Mouse (Mus musculus) hindbrain, embryonic 11.5 days (tissue): Measurements from ENCODE around the gene Vsig1. TPM values are rescaled to one million over a fixed set of nuclear protein-coding genes. Genes with fewer than 3 reads are reported as not detected.

Source experiments
- ATAC-seq: fragments of 200-750 bp; cut with Nextera tagmentation; 2 replicates; pipeline ENCODE4 v1.8.0; 2017; ENCODE audit warnings: mild to moderate bottlenecking, moderate TSS enrichment, moderate library complexity; ENCODE audit not compliant: low FRiP score
- DNase-seq: peaks from one replicate; pipeline ENCODE4 v3.0.0-alpha.2; 2015; ENCODE audit warnings: low spot score
- H3K27ac ChIP-seq: fragments of 300-500 bp; sonication (generic); 2 replicates; pipeline ENCODE4 v1.5.1; 2014; ENCODE audit warnings: mild to moderate bottlenecking, low read depth, low read length
- H3K27me3 ChIP-seq: fragments of 300-500 bp; sonication (generic); 2 replicates; pipeline ENCODE4 v1.6.1; 2014; ENCODE audit warnings: mild to moderate bottlenecking, low read length, moderate library complexity, mixed read lengths; ENCODE audit not compliant: control insufficient read depth, insufficient read depth
- H3K36me3 ChIP-seq: fragments of 300-500 bp; sonication (generic); 2 replicates; pipeline ENCODE4 v1.6.1; 2014; ENCODE audit warnings: mild to moderate bottlenecking, low read length, moderate library complexity, mixed read lengths; ENCODE audit not compliant: control insufficient read depth, insufficient read depth
- H3K4me1 ChIP-seq: fragments of 300-500 bp; sonication (generic); replicated peaks from 2 replicates; pipeline ENCODE4 v1.6.1; 2014; ENCODE audit warnings: low read length, mixed read lengths; ENCODE audit not compliant: control insufficient read depth, insufficient read depth
- H3K4me2 ChIP-seq: fragments of 300-500 bp; sonication (generic); replicated peaks from 2 replicates; pipeline ENCODE4 v1.6.1; 2014; ENCODE audit warnings: mild to moderate bottlenecking, low read depth, low read length
- H3K4me3 ChIP-seq: fragments of 300-500 bp; sonication (generic); 2 replicates; pipeline ENCODE4 v1.5.1; 2014; ENCODE audit warnings: low read depth, low read length
- H3K9ac ChIP-seq: fragments of 300-500 bp; sonication (generic); 2 replicates; pipeline ENCODE4 v1.6.1; 2014; ENCODE audit warnings: low read depth, low read length
- H3K9me3 ChIP-seq: fragments of 300-500 bp; sonication (generic); 2 replicates; pipeline ENCODE4 v1.6.1; 2016; ENCODE audit warnings: low read length; ENCODE audit not compliant: control insufficient read depth
- WGBS: fragments of 180-500 bp; shearing (Covaris S2); extraction: QIAGEN DNeasy Blood & Tissue Kit; methylation state at CpG from one replicate; pipeline ENCODE4 v1.1.7; 2014; 5-methylcytosine and 5-hydroxymethylcytosine counted together
- polyA plus RNA-seq: library from polyadenylated mRNA; unstranded; fragments of >200 nt; fragmentation: Nextera tagmentation; extraction: Ambion mirVana; gene quantifications from 2 replicates; pipeline ENCODE4 v1.2.1, GENCODE M21; 2014

Vsig1 gene
- polyA plus RNA-seq, 1 experiment from 2014 or later, result not detected

DNA sequence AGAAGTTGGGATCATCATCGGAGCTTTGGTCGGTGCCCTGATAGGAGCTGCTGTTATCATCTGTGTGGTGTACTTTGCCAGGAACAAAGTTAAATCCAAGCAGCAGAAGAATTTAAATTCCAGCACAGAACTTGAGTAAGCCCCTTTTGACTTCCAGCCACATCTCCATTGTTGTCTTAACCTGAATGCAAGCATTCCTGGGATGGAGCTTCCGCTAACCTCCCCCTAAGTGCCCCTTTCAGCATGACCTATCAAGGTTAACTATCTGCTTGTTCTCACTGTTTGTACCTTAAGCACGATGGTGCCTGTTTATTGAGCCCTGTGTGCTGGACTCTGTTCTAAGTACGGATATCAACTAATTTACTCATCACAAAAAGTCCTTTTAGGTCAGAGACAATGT is 28.9 kb downstream of the Vsig1 start:
- Histone ChIP-seq H3K27ac (no peak overlapping the region), H3K9me3 (no peaks in the 10 kb centered on the region), H3K4me1 (no peaks in the 10 kb centered on the region), H3K4me2 (no peak overlapping the region), H3K4me3 (no peak overlapping the region), H3K36me3 (no peaks in the 10 kb centered on the region), H3K27me3 (peaks cover 5% of the 10 kb centered on the region; the same call in 1 of the 2 replicates), H3K9ac (no peak overlapping the region)
- 74% methylated on average over 5 of the region's 5 CpGs for WGBS
- ATAC-seq, result no peak
- no peak for DNase-seq

DNA sequence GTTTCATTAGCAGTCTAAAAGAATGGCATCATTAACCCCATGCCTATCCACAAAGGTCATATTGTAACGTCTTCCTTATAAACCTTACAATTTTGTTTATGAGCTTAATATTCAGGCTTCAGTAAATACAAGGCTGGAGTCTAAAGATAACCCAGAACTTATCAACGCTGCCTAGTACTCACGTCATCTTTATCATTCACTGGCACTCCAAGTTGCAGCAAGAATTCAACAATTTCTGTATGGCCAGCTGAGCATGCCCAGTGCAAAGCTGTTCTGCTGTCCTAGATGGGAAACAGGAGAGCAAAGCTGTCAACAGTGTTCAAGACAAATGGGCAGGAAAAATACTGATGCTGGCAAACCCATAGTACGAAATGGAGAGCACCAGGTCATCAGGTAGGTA is 46.2 kb downstream of the Vsig1 start:
- Histone ChIP-seq H3K4me2 (no peak overlapping the region), H3K4me3 (no peak overlapping the region), H3K9me3 (no peaks in the 10 kb centered on the region), H3K27ac (no peak overlapping the region), H3K9ac (no peak overlapping the region), H3K27me3 (0 out of 2 replicates have a peak, but pooled peaks cover 5% of the 10 kb centered on the region), H3K36me3 (no peaks in the 10 kb centered on the region), H3K4me1 (no peaks in the 10 kb centered on the region)
- no peak for ATAC-seq
- 92% methylated on average over 4 of the region's 4 CpGs for WGBS
- DNase-seq, result no peak

DNA sequence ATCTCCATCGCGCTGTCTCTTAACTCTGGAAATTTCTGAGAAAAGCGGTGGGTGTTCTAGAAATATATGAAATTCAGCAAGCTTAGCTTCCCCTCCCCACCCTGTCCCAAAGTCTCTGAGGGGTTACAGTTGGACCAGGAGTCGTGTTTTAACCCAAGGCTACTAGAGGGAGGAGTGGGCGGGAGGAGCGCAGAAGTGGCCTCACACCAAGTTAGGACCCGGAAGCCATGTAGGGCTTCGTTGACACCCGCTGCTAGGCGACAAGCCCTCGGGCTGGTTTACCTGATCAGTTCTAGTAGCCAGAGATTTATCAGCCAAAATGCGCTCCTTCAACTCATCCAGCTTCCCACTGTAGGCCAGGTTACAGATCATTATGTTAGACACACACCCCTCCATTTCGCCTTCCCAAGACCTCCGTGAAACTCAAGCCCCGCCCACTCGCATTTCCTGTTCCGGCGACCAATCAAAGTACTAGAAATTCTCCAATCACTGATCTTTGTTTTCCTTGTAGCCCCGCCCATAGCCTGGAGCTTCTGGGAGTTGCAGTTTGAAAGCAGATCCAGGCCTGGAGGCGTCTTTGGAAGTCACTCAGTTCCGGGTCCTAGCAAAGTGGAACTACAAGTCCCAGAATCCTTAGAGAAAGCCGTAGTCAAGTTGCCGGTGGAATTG is 49.0 kb downstream of the Vsig1 start, which contains the start of the genes Psmd10 and Atg4a:
Psmd10 (minus strand) TSS at position 457 of the 669 bp plus-strand sequence.
Atg4a (plus strand) TSS at position 636 of the 669 bp plus-strand sequence.
- peak within 1 kb of the TSS; percentile 38 for H3K4me2 ChIP-seq
- H3K4me3 ChIP-seq, result peak within 1 kb of the TSS; percentile 41
- DNase-seq, result peak; percentile 90
- no peak within 1 kb of the TSS for H3K27ac ChIP-seq
- no peaks in the 10 kb centered on the region for H3K9me3 ChIP-seq
- H3K27me3 ChIP-seq, result 0 out of 2 replicates have a peak, but pooled peaks cover 2% of the 10 kb centered on the region
- H3K9ac ChIP-seq, result peak within 1 kb of the TSS; percentile 45; the same call in 1 of the 2 replicates
- H3K4me1 ChIP-seq, result no peaks in the 10 kb centered on the region
- 16% methylated on average over 23 of the region's 23 CpGs for WGBS
- H3K36me3 ChIP-seq, result no peaks in the 10 kb centered on the region
- ATAC-seq, result peak; percentile 98

DNA sequence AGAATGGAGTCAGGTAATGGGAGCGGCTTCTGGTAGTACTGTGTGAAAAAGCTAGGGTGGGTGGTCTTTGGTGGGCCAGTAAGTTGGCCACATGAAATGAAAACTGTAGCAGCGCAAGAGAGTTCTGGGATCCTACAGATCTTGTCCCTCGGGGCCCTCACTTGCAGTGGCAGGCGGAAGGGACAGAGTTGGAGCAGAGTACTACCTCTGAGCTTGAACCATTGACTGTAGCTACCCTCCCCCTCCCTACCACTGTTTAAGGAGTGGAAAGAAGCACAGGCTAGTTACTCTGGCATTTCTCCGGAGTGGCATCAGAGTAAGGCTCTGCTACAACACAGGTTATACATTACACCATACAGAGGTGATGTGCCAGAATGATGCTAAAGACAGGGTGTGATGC is 49.6 kb downstream of the Vsig1 start:
- no peaks in the 10 kb centered on the region for H3K36me3 ChIP-seq
- peak overlapping the region; percentile 38 for H3K4me2 ChIP-seq
- peak overlapping the region; percentile 39 for H3K4me3 ChIP-seq
- H3K27ac ChIP-seq, result no peak overlapping the region
- 0 out of 2 replicates have a peak, but pooled peaks cover 2% of the 10 kb centered on the region for H3K27me3 ChIP-seq
- H3K9ac ChIP-seq, result 0 out of 2 replicates have a peak overlapping the region, but pooled peaks have one; percentile 7
- WGBS, result 17% methylated on average over 5 of the region's 5 CpGs
- DNase-seq (no peak), ATAC-seq (no peak)
- no peaks in the 10 kb centered on the region for H3K9me3 ChIP-seq
- no peaks in the 10 kb centered on the region for H3K4me1 ChIP-seq

DNA sequence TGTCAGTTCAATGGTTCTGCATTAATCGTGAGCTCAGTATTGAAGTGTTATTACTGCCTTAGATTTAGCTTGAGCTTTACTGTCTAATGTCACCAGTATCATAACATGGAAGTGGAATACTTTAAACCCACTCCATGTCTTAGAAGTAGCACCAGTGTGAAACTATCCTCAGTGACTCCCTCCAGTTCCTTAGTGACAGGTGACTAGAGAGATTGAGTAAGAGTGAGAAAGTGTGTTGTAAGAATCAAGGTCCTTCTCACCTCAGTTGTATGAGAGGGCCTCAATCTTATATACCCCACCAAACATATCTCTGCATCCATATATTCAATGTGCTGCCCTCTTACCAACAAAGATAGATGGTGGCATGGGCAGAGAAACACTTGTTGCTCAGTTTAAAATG is 71.5 kb downstream of the Vsig1 start:
- Histone ChIP-seq H3K9me3 (no peaks in the 10 kb centered on the region), H3K27ac (no peak overlapping the region), H3K27me3 (peaks cover 13% of the 10 kb centered on the region), H3K4me3 (no peak overlapping the region), H3K9ac (no peak overlapping the region), H3K36me3 (no peaks in the 10 kb centered on the region), H3K4me2 (no peak overlapping the region), H3K4me1 (no peaks in the 10 kb centered on the region)
- WGBS, result 81% methylated on average over 1 of the region's 1 CpGs
- DNase-seq, result no peak
- ATAC-seq, result no peak

DNA sequence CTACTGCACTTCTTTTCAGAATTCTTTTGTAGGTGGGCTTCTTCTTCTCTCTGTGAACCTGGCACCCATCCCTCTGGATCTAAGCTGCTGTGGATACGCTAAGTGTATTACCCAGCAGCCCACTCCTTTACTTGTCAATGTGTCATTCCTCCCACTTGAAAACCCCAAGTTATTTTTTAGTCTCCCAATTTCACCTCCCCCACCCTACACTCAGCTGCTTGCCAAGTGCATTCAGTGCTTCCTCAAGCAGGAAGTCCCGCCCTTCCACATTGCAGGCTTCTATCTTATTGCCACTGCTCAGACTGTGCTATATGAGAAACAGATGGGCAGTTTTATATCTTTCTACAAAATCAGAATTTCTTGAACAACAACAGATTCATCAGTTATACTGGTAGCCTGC is 72.1 kb downstream of the Vsig1 start:
- 81% methylated on average over 2 of the region's 2 CpGs for WGBS

DNA sequence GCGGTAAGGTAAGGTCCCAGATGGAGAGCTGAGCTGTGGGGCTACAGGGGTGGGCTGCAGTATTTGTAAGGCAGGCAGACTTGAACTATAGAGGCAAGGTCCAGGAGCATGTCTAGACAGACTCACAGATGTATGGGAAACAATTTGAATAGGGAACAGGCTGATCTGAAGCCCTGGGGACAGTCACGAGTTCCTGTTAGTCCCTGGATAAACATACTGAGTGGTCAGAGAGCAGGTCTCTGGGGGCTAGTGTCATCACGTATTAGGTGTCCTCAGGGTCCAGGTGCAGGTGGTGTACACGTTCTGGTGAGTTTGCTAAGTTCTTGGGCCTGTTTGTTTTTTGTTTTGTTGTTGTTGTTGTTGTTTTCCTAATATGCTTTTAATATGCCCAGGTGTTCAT is 72.8 kb downstream of the Vsig1 start:
- peaks cover 13% of the 10 kb centered on the region for H3K27me3 ChIP-seq
- no peak for DNase-seq
- 63% methylated on average over 4 of the region's 4 CpGs for WGBS

More for the DNA sequence above, 72.1 kb downstream of the Vsig1 start:
- Histone ChIP-seq H3K4me2 (no peak overlapping the region), H3K27ac (no peak overlapping the region), H3K36me3 (no peaks in the 10 kb centered on the region), H3K9ac (no peak overlapping the region), H3K9me3 (no peaks in the 10 kb centered on the region), H3K27me3 (peaks cover 13% of the 10 kb centered on the region), H3K4me3 (no peak overlapping the region), H3K4me1 (no peaks in the 10 kb centered on the region)
- DNase-seq, result no peak
- no peak for ATAC-seq

DNA sequence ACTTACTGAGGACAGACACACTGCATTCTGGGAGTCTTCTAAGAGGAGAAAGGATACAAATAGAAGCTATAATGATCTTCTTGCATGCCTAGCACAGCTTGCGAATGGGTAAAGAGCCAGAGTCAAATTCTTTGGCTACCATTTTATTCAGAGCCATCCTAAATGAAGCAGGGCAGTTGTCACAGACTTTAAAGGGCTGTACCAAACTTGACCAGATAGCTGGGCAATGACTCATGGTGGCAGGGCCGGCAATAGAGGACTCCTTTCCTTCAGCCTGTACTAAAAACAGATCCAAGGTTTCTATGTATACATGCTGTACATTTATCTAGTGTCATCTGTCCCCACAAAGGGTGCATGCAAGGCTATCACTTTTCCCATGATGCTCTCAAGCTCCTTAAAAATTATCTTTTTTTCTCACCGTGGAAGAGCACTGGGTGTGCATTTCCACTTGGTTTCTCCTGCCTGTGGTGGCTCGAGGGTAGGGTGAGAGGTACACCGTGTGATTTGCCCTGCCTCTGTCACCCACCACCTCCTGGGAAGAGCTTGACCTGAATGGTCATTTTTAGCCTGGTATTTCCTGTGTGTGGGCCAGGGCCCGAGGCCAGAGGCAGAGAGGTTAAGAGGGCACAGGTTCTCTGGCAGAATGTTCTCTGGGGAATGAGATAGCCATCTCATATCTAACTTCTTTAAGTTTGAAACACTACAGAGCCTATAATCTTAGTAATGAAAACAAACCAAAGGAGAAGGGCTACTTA is 76.0 kb downstream of the Vsig1 start:
- ATAC-seq, result no peak
- DNase-seq, result no peak
- Histone ChIP-seq H3K36me3 (no peaks in the 10 kb centered on the region), H3K27ac (no peak overlapping the region), H3K9me3 (no peaks in the 10 kb centered on the region), H3K4me1 (no peaks in the 10 kb centered on the region), H3K4me3 (no peak overlapping the region), H3K27me3 (peaks cover 16% of the 10 kb centered on the region), H3K9ac (no peak overlapping the region), H3K4me2 (no peak overlapping the region)
- 55% methylated on average over 6 of the region's 6 CpGs for WGBS

More for the DNA sequence above, 72.8 kb downstream of the Vsig1 start:
- no peaks in the 10 kb centered on the region for H3K36me3 ChIP-seq
- H3K9ac ChIP-seq, result no peak overlapping the region
- no peaks in the 10 kb centered on the region for H3K4me1 ChIP-seq
- no peak overlapping the region for H3K4me3 ChIP-seq
- H3K9me3 ChIP-seq, result no peaks in the 10 kb centered on the region
- ATAC-seq, result no peak
- H3K4me2 ChIP-seq, result no peak overlapping the region
- H3K27ac ChIP-seq, result no peak overlapping the region
